Mouse (Mus musculus): ENCODE data around the gene Shisal2a. TPM values are rescaled to one million over a fixed set of nuclear protein-coding genes. Genes with fewer than 3 reads are reported as not detected.

Shisal2a gene
- polyA plus RNA-seq, 1 experiment from 2014 or later: 3.0 TPM

DNA sequence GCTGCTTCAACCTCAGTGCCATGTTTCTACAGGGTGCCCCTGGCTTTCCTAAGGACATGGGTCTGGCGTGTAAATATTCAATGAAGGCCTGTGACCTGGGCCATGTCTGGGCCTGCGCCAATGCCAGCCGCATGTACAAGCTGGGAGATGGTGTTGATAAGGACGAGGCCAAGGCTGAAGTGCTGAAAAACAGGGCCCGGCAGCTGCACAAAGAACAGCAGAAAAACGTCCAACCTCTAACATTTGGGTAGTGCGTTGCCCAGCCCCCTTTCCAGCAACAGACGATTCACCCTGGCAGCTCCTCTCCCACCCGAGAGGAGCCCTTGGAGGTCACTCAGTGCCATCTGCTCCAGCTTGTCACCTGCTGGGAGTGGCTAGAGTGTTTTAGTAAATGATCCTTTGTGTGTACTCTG lies 44.8 kb downstream of the Shisal2a start:
- no peak overlapping the region for H3K4me2 ChIP-seq (ENCODE audit: low read depth, low read length, severe bottlenecking)
- H3K27ac ChIP-seq (ENCODE audit: low read depth, low read length): peak overlapping the region; percentile 38; the same call in 1 of the 2 replicates
- no peaks in the 10 kb centered on the region; the same call in 1 of the 2 replicates for H3K4me1 ChIP-seq (replicated peaks; ENCODE audit: control insufficient read depth, insufficient read depth, low read length)
- no peak for DNase-seq (ENCODE audit: low spot score)
- no peaks in the 10 kb centered on the region for H3K27me3 ChIP-seq (ENCODE audit: control insufficient read depth, insufficient read depth, low read length)
- no peak overlapping the region for H3K9ac ChIP-seq (ENCODE audit: low read length)
- H3K4me3 ChIP-seq (ENCODE audit: low read depth, low read length): no peak overlapping the region
- no peaks in the 10 kb centered on the region for H3K9me3 ChIP-seq (ENCODE audit: control insufficient read depth, low read length)
- no peak for ATAC-seq (replicated peaks; ENCODE audit: low FRiP score)
- WGBS: 69% methylated on average over 9 of the region's 9 CpGs
- peaks cover 6% of the 10 kb centered on the region; the same call in 1 of the 2 replicates for H3K36me3 ChIP-seq (ENCODE audit: control insufficient read depth, insufficient read depth, low read length)

DNA sequence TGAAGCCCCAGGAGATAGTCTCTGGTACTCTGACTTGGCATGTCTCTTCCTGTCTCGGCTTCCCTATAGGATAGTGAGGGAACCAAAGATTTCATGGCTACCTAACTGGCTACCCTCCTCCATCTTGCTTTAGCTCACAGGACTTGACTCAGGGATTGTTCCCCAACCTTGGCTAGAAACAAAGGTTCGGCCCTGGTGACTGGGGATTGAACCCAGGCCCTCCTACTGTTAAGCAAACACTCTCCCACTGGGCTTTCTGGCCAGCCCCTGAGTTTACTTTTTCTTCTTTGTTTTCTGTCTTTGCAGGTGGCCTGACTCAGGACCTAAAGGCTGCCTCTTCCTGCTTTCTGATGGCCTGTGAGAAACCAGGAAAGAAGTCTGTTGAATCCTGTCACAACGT lies 45.3 kb downstream of the Shisal2a start:
- Histone ChIP-seq H3K36me3 (ENCODE audit: control insufficient read depth, insufficient read depth, low read length) (peaks cover 6% of the 10 kb centered on the region; the same call in 1 of the 2 replicates), H3K4me3 (ENCODE audit: low read depth, low read length) (no peak overlapping the region), H3K27ac (ENCODE audit: low read depth, low read length) (peak overlapping the region; percentile 38; the same call in 1 of the 2 replicates), H3K4me2 (ENCODE audit: low read depth, low read length, severe bottlenecking) (no peak overlapping the region), H3K27me3 (ENCODE audit: control insufficient read depth, insufficient read depth, low read length) (no peaks in the 10 kb centered on the region), H3K9ac (ENCODE audit: low read length) (no peak overlapping the region), H3K9me3 (ENCODE audit: control insufficient read depth, low read length) (no peaks in the 10 kb centered on the region), H3K4me1 (replicated peaks; ENCODE audit: control insufficient read depth, insufficient read depth, low read length) (no peaks in the 10 kb centered on the region; the same call in 1 of the 2 replicates)
- no peak for ATAC-seq (replicated peaks; ENCODE audit: low FRiP score)
- 44% methylated on average over 3 of the region's 3 CpGs for WGBS
- no peak for DNase-seq (ENCODE audit: low spot score)

DNA sequence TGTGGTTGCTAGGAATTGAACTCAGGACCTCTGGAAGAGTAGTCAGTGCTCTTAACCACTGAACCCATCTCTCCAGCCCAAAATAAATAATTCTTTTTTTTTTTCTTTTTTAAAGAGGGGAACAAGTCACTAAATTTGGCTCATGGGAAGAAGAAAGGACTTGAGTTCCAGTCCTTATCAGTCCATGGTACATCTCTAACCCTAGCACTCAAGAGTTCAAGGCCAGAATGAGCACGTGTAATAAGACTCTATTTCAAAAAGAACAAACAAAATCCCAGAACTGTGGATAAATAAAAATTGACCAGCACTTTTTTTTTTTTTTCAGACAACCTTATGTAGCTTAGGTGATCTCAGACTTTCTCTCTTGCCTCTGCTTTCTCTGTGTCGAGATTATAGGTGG lies 46.4 kb downstream of the Shisal2a start:
- H3K9me3 ChIP-seq (ENCODE audit: control insufficient read depth, low read length): no peaks in the 10 kb centered on the region
- no peaks in the 10 kb centered on the region; the same call in 1 of the 2 replicates for H3K4me1 ChIP-seq (replicated peaks; ENCODE audit: control insufficient read depth, insufficient read depth, low read length)
- 80% methylated on average over 2 of the region's 2 CpGs for WGBS
- H3K27me3 ChIP-seq (ENCODE audit: control insufficient read depth, insufficient read depth, low read length): no peaks in the 10 kb centered on the region
- ATAC-seq (replicated peaks; ENCODE audit: low FRiP score) (no peak), DNase-seq (ENCODE audit: low spot score) (no peak)
- H3K4me3 ChIP-seq (ENCODE audit: low read depth, low read length): no peak overlapping the region
- H3K9ac ChIP-seq (ENCODE audit: low read length): no peak overlapping the region
- H3K4me2 ChIP-seq (ENCODE audit: low read depth, low read length, severe bottlenecking): no peak overlapping the region
- peaks cover 6% of the 10 kb centered on the region; the same call in 1 of the 2 replicates for H3K36me3 ChIP-seq (ENCODE audit: control insufficient read depth, insufficient read depth, low read length)
- no peak overlapping the region for H3K27ac ChIP-seq (ENCODE audit: low read depth, low read length)

DNA sequence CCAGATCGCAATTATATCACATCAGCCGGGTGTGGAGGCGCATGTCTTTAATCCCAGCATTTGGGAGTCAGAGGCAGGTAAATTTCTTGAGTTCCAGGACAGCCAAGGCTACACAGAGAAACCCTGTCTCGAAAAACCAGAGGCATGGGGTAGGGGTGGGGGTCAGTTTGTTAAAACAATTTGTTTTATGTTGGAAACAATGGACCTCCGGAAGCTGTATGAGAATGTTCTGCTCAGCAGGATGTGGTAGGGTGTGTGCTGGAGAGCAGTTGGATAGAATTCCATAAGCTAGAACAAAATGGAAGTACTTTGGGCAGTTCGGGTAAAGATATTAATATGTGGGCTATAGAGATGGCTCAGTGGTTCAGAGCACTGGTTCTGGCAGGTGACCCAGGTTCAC lies 47.7 kb downstream of the Shisal2a start:
- WGBS: 96% methylated on average over 6 of the region's 6 CpGs
- Histone ChIP-seq H3K4me1 (replicated peaks; ENCODE audit: control insufficient read depth, insufficient read depth, low read length) (no peaks in the 10 kb centered on the region; the same call in 1 of the 2 replicates), H3K4me3 (ENCODE audit: low read depth, low read length) (no peak overlapping the region), H3K9me3 (ENCODE audit: control insufficient read depth, low read length) (no peaks in the 10 kb centered on the region), H3K27ac (ENCODE audit: low read depth, low read length) (no peak overlapping the region), H3K27me3 (ENCODE audit: control insufficient read depth, insufficient read depth, low read length) (no peaks in the 10 kb centered on the region), H3K4me2 (ENCODE audit: low read depth, low read length, severe bottlenecking) (no peak overlapping the region), H3K36me3 (ENCODE audit: control insufficient read depth, insufficient read depth, low read length) (peaks cover 6% of the 10 kb centered on the region; the same call in 1 of the 2 replicates), H3K9ac (ENCODE audit: low read length) (no peak overlapping the region)
- DNase-seq (ENCODE audit: low spot score) (no peak), ATAC-seq (replicated peaks; ENCODE audit: low FRiP score) (no peak)

DNA sequence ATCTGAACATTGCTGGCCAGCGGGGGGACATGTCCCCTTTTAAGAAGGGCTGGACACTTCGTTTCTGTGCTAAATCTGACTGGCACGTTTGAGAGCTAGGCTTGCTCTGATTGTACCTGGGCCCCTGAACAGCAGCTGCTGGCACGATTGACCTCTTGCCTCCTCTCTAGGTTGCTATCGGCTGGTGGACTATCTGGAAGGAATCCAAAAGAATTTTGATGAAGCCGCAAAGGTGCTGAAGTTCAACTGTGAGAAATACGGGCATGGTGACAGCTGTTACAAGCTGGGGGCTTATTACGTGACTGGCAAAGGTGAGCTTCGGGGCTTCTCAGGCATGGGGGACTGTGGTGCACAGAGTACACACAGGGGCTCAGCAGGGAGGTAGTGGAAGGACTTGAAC lies 51.1 kb downstream of the Shisal2a start:
- DNase-seq (ENCODE audit: low spot score) (no peak), ATAC-seq (replicated peaks; ENCODE audit: low FRiP score) (no peak)
- H3K36me3 ChIP-seq (ENCODE audit: control insufficient read depth, insufficient read depth, low read length): peaks cover 6% of the 10 kb centered on the region
- 93% methylated on average over 9 of the region's 9 CpGs for WGBS
- H3K9me3 ChIP-seq (ENCODE audit: control insufficient read depth, low read length): no peaks in the 10 kb centered on the region
- H3K9ac ChIP-seq (ENCODE audit: low read length): no peak overlapping the region
- H3K4me3 ChIP-seq (ENCODE audit: low read depth, low read length): no peak overlapping the region
- no peak overlapping the region for H3K4me2 ChIP-seq (ENCODE audit: low read depth, low read length, severe bottlenecking)
- no peaks in the 10 kb centered on the region for H3K27me3 ChIP-seq (ENCODE audit: control insufficient read depth, insufficient read depth, low read length)
- no peak overlapping the region for H3K27ac ChIP-seq (ENCODE audit: low read depth, low read length)
- no peaks in the 10 kb centered on the region; the same call in 1 of the 2 replicates for H3K4me1 ChIP-seq (replicated peaks; ENCODE audit: control insufficient read depth, insufficient read depth, low read length)

DNA sequence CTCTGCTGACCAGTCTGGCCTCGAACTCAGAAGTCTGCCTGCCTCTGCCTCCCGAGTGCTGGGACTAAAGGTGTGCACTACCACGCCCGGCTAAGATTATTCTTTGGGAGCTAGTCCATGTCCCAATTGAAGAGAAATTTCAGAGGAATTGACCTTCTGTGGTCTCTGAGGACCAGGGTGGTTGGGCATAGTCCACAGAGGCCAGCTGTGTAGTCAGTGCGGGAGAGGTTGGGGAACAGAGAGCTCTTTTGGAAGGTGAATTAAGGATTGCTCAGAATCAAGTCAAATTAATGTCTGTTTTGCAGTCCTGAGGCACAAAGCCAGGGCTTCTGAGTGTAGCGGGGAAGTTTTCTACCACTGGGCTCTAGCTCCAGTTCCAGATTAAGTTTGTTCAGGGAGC lies 53.3 kb downstream of the Shisal2a start:
- ATAC-seq (replicated peaks; ENCODE audit: low FRiP score): no peak
- DNase-seq (ENCODE audit: low spot score): no peak
- Histone ChIP-seq H3K4me3 (ENCODE audit: low read depth, low read length) (no peak overlapping the region), H3K36me3 (ENCODE audit: control insufficient read depth, insufficient read depth, low read length) (peaks cover 2% of the 10 kb centered on the region; the same call in 1 of the 2 replicates), H3K4me2 (ENCODE audit: low read depth, low read length, severe bottlenecking) (no peak overlapping the region), H3K4me1 (replicated peaks; ENCODE audit: control insufficient read depth, insufficient read depth, low read length) (no peaks in the 10 kb centered on the region; the same call in 1 of the 2 replicates), H3K27ac (ENCODE audit: low read depth, low read length) (no peak overlapping the region), H3K9ac (ENCODE audit: low read length) (no peak overlapping the region), H3K9me3 (ENCODE audit: control insufficient read depth, low read length) (no peaks in the 10 kb centered on the region), H3K27me3 (ENCODE audit: control insufficient read depth, insufficient read depth, low read length) (no peaks in the 10 kb centered on the region)
- WGBS: 98% methylated on average over 6 of the region's 6 CpGs

DNA sequence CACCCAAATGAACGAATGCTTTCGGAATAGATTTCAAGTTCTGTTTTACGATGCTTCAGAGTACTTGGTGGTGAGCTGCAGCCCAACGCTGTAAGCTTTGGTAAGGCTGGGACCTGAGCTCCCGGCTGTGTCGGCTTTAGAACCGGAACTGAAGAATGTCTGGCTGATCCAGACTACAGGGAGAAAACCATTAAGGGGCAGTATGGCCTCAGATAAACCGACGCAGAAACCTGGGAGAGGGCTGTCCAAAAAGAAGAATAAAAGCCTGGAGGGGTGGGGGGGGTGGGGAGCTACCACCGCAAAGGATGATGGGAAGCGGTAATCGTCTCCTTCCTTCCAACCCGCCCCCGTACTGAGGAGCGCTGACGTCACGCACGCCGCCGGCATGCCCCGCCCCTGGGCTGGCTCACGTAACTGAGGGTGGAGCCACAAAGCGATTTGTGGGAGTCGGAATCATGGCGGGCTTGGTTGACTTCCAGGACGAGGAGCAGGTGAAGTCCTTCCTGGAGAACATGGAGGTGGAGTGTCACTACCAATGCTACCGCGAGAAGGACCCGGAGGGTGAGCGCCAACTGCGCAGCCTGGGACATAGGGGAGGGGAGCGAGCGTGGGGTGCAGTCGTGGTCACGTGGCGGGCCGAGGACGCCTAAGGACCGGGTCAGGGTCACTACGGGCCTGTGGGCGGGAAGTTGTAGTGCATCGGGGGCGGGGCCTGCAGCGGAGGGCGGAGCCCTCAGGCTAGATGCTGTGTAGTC lies 55.2 kb downstream of the Shisal2a start, which contains the start of gene Coa7:
Coa7 (plus strand) TSS at position 411 of the 755 bp plus-strand sequence.
- under 1% methylated on average over 45 of the region's 45 CpGs for WGBS
- Histone ChIP-seq H3K9ac (ENCODE audit: low read length) (peak within 1 kb of the TSS; percentile 65), H3K27me3 (ENCODE audit: control insufficient read depth, insufficient read depth, low read length) (no peaks in the 10 kb centered on the region), H3K36me3 (ENCODE audit: control insufficient read depth, insufficient read depth, low read length) (peaks cover 2% of the 10 kb centered on the region; the same call in 1 of the 2 replicates), H3K4me1 (replicated peaks; ENCODE audit: control insufficient read depth, insufficient read depth, low read length) (no peaks in the 10 kb centered on the region; the same call in 1 of the 2 replicates), H3K4me2 (ENCODE audit: low read depth, low read length, severe bottlenecking) (peak within 1 kb of the TSS; percentile 49), H3K4me3 (ENCODE audit: low read depth, low read length) (peak within 1 kb of the TSS; percentile 73), H3K9me3 (ENCODE audit: control insufficient read depth, low read length) (no peaks in the 10 kb centered on the region), H3K27ac (ENCODE audit: low read depth, low read length) (peak within 1 kb of the TSS; percentile 74)
- ATAC-seq (replicated peaks; ENCODE audit: low FRiP score) (peak; percentile 94), DNase-seq (ENCODE audit: low spot score) (peak; percentile 99)

DNA sequence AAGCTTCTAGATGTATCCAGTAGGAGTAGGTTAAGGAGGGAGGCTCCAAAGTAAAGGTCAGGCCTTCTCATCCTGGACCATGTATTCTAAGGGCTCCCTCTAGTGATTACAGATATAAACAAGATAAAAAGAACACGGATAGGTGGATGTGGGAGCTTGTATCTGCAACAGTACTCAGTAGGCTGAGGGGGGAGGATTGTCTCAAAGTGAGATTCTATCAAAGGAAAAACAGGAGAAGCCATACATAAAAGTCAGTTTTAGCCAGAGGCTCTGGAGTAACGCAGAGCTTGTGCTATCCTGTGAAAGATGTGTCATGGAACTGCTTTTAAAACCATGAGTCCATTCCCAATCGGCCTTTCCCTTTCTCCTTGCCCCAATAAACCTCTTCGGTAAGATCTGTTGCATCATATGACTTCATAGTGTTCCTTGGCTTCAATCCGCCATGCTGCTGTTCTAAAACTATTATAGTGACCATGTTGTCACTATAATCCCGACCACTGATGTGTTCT lies 56.0 kb downstream of the Shisal2a start:
- Histone ChIP-seq H3K4me1 (replicated peaks; ENCODE audit: control insufficient read depth, insufficient read depth, low read length) (no peaks in the 10 kb centered on the region; the same call in 1 of the 2 replicates), H3K27ac (ENCODE audit: low read depth, low read length) (peak overlapping the region; percentile 74; the same call in 1 of the 2 replicates), H3K36me3 (ENCODE audit: control insufficient read depth, insufficient read depth, low read length) (peaks cover 2% of the 10 kb centered on the region; the same call in 1 of the 2 replicates), H3K4me3 (ENCODE audit: low read depth, low read length) (peak overlapping the region; percentile 73; the same call in 1 of the 2 replicates), H3K9me3 (ENCODE audit: control insufficient read depth, low read length) (no peaks in the 10 kb centered on the region), H3K4me2 (ENCODE audit: low read depth, low read length, severe bottlenecking) (peak overlapping the region; percentile 49), H3K9ac (ENCODE audit: low read length) (peak overlapping the region; percentile 65), H3K27me3 (ENCODE audit: control insufficient read depth, insufficient read depth, low read length) (no peaks in the 10 kb centered on the region)
- ATAC-seq (replicated peaks; ENCODE audit: low FRiP score) (0 out of 2 replicates have a peak, but pooled peaks have one; percentile 18), DNase-seq (ENCODE audit: low spot score) (peak; percentile 42)
- WGBS: 42% methylated on average over 6 of the region's 6 CpGs

Measured in forebrain, embryonic 11.5 days (tissue).